Comparison of ENCODE assay signal across 10 mouse cellular contexts in genomic region chr10:81493601-81494220, GRCm38 (mm10). TPM values are rescaled to one million over a fixed set of nuclear protein-coding genes. Genes with fewer than 3 reads are reported as not detected.
A peak's percentile ranks its signal among the peaks of the same experiment; 100 is the strongest.
DNase-seq lines count a peak whose midpoint lies in the region; ATAC-seq and TF ChIP-seq lines count a peak whose summit lies in the region.
"Had no signal": no experiment of that assay in that cellular context is flagged by ENCODE, and none has a peak within 500 bp of the region (broad histone marks: within the 10 kb centered on the region; RNA-seq: fewer than 3 reads in every experiment).

No protein-coding gene starts in this region.

- H3K9me3 ChIP-seq in midbrain, embryonic 15.5 days: no peaks in the 10 kb centered on the region
- H3K9me3 ChIP-seq: embryonic facial prominence, embryonic 15.5 days had no signal

- no peak overlapping the region for H3K4me3 ChIP-seq in liver, adult 2 months (ENCODE audit: insufficient read depth, low read depth, low read length)
- no peak overlapping the region for H3K4me3 ChIP-seq in midbrain, embryonic 15.5 days
- H3K4me3 ChIP-seq: embryonic facial prominence, embryonic 15.5 days had no signal

- H3K27ac ChIP-seq in liver, adult 2 months (replicated peaks; ENCODE audit: insufficient read depth, low read depth, low read length): no peak overlapping the region
- no peak overlapping the region for H3K27ac ChIP-seq in midbrain, embryonic 15.5 days
- H3K27ac ChIP-seq: embryonic facial prominence, embryonic 15.5 days had no signal

- DNase-seq in cerebellum, adult 9-10 months: peak; percentile 49
- no peak for DNase-seq in cerebellum, postnatal 36 days
- DNase-seq in liver, adult 2 months (ENCODE audit: extremely low read depth, low read depth, low spot score): no peak
- DNase-seq in liver: no peak
- no peak for DNase-seq in brain, embryonic 14.5 days (ENCODE audit: low read depth)
- peak; percentile 53 for DNase-seq in naive thymus-derived CD4-positive, alpha-beta T cell, adult 2 months (ENCODE audit: low read depth)
- no peak for DNase-seq in adrenal gland, postnatal 4 days (ENCODE audit: low spot score in 2 of 2)
- DNase-seq: adrenal gland, postnatal 36 days had no signal

- ATAC-seq in midbrain, embryonic 15.5 days (replicated peaks): no peak

- no peaks in the 10 kb centered on the region; the same call in 1 of the 2 replicates for H3K36me3 ChIP-seq in liver, adult 2 months (ENCODE audit: control insufficient read depth, insufficient read depth, low read length)
- H3K36me3 ChIP-seq in midbrain, embryonic 15.5 days (replicated peaks): peaks cover 20% of the 10 kb centered on the region; the same call in 1 of the 2 replicates

- no peak overlapping the region for H3K9ac ChIP-seq in liver, adult 2 months (ENCODE audit: low read depth, low read length)
- no peak overlapping the region for H3K9ac ChIP-seq in midbrain, embryonic 15.5 days
- H3K9ac ChIP-seq: embryonic facial prominence, embryonic 15.5 days had no signal

- no peak overlapping the region for H3K4me2 ChIP-seq in midbrain, embryonic 15.5 days

- 84% methylated on average over 8 of the region's 8 CpGs for WGBS in liver, adult 2 months
- WGBS in midbrain, embryonic 15.5 days: 88% methylated on average over 8 of the region's 8 CpGs

- no peaks in the 10 kb centered on the region for H3K27me3 ChIP-seq in liver, adult 2 months (ENCODE audit: control insufficient read depth, insufficient read depth, low read length)
- no peaks in the 10 kb centered on the region for H3K27me3 ChIP-seq in midbrain, embryonic 15.5 days (replicated peaks)
- H3K27me3 ChIP-seq: embryonic facial prominence, embryonic 15.5 days had no signal

- peaks cover 9% of the 10 kb centered on the region for H3K4me1 ChIP-seq in liver, adult 2 months (ENCODE audit: control insufficient read depth, insufficient read depth, low read length)
- H3K4me1 ChIP-seq in midbrain, embryonic 15.5 days: peaks cover 31% of the 10 kb centered on the region

- TF ChIP-seq POLR2A in liver, adult 2 months (IDR thresholded peaks at IDR 0.05; ENCODE audit: extremely low read depth, insufficient read depth, low read length): no peak
- TF ChIP-seq POLR2A in brain, embryonic 14.5 days (IDR thresholded peaks at IDR 0.05; ENCODE audit: borderline replicate concordance, extremely low read depth, insufficient read depth, insufficient read length, poor library complexity, severe bottlenecking): no peak

- peaks cover 17% of the 10 kb centered on the region; the same call in 1 of the 2 replicates for H3K79me2 ChIP-seq in liver, adult 2 months (ENCODE audit: control insufficient read depth, insufficient read depth, low read length)

- TF ChIP-seq CTCF in liver, adult 2 months (IDR thresholded peaks at IDR 0.05; ENCODE audit: low read depth, low read length): peak; percentile 15; the same call in 1 of the 2 replicates
- TF ChIP-seq CTCF in brain, embryonic 14.5 days (IDR thresholded peaks at IDR 0.05; ENCODE audit: borderline replicate concordance, extremely low read depth, insufficient read depth, insufficient read length): peak; percentile 19; the same call in 1 of the 2 replicates

RNA-seq across cellular contexts. Expression of gene Ncln, which starts 2.5 kb away (rescaled TPM):
- 31.6 and 48.6 TPM in 2 replicates for total RNA-seq in liver, adult 2 months (2014; rRNA removed)
- 138 and 159 TPM in 2 replicates for polyA plus RNA-seq in liver, adult 2 months (2012; rRNA removed)
- 152 and 206 TPM in 2 replicates for polyA plus RNA-seq in brain, embryonic 14.5 days (2012; rRNA removed)
- total RNA-seq in adrenal gland, postnatal 4 days (2021): 100 to 1,000 TPM; 107 to 117 TPM
- polyA plus RNA-seq in midbrain, embryonic 15.5 days (2015; fragmentation: Nextera tagmentation; extraction: Ambion mirVana): 69.7 and 73.8 TPM in 2 replicates

RNA-seq across cellular contexts. Expression of gene S1pr4, which starts 6.2 kb away (rescaled TPM):
- total RNA-seq in liver, adult 2 months (2014; rRNA removed): 0.28 and 0.40 TPM in 2 replicates
- 1.2 and 1.5 TPM in 2 replicates for polyA plus RNA-seq in liver, adult 2 months (2012; rRNA removed)
- 0.54 and 0.59 TPM in 2 replicates for polyA plus RNA-seq in brain, embryonic 14.5 days (2012; rRNA removed)
- total RNA-seq in adrenal gland, postnatal 4 days (2021): 1 to 10 TPM; 2.0 to 2.7 TPM
- polyA plus RNA-seq in midbrain, embryonic 15.5 days (2015; fragmentation: Nextera tagmentation; extraction: Ambion mirVana): 0.71 and 1.2 TPM in 2 replicates

RNA-seq across cellular contexts. Expression of gene Celf5, which starts 11.2 kb away (rescaled TPM):
- not detected in 2 replicates for total RNA-seq in liver, adult 2 months (2014; rRNA removed)
- not detected in 2 replicates for polyA plus RNA-seq in liver, adult 2 months (2012; rRNA removed)
- polyA plus RNA-seq in brain, embryonic 14.5 days (2012; rRNA removed): 396 and 427 TPM in 2 replicates
- total RNA-seq in adrenal gland, postnatal 4 days (2021): 1 to 10 TPM; 3.5 to 4.2 TPM
- polyA plus RNA-seq in midbrain, embryonic 15.5 days (2015; fragmentation: Nextera tagmentation; extraction: Ambion mirVana): 106 and 109 TPM in 2 replicates

RNA-seq across cellular contexts. Expression of gene Gna15, which starts 30.3 kb away (rescaled TPM):
- 0.94 and 1.1 TPM in 2 replicates for total RNA-seq in liver, adult 2 months (2014; rRNA removed)
- 0.31 and 0.64 TPM in 2 replicates for polyA plus RNA-seq in liver, adult 2 months (2012; rRNA removed)
- polyA plus RNA-seq in brain, embryonic 14.5 days (2012; rRNA removed): 0.95 and 1.1 TPM in 2 replicates
- 1 to 10 TPM in 1 of 2 experiments, under 1 TPM in 1; 0.67 to 1.2 TPM for total RNA-seq in adrenal gland, postnatal 4 days (2021)
- 0.96 and 1.1 TPM in 2 replicates for polyA plus RNA-seq in midbrain, embryonic 15.5 days (2015; fragmentation: Nextera tagmentation; extraction: Ambion mirVana)

RNA-seq across cellular contexts. Expression of gene Nfic, which starts 38.3 kb away (rescaled TPM):
- total RNA-seq in liver, adult 2 months (2014; rRNA removed): 7.4 and 16.4 TPM in 2 replicates
- polyA plus RNA-seq in liver, adult 2 months (2012; rRNA removed): 32.8 and 56.4 TPM in 2 replicates
- 9.2 and 16.7 TPM in 2 replicates for polyA plus RNA-seq in brain, embryonic 14.5 days (2012; rRNA removed)
- 100 to 1,000 TPM; 120 to 129 TPM for total RNA-seq in adrenal gland, postnatal 4 days (2021)
- polyA plus RNA-seq in midbrain, embryonic 15.5 days (2015; fragmentation: Nextera tagmentation; extraction: Ambion mirVana): 18.1 and 22.8 TPM in 2 replicates

Comparison
In these comparisons a context has a peak if more than half of its experiments do, and no peak if none do; other contexts are left out.
1. DNase-seq: peak in cerebellum, adult 9-10 months (single experiment) and naive thymus-derived CD4-positive, alpha-beta T cell, adult 2 months (single experiment); none in cerebellum, postnatal 36 days (0 of 2), liver, adult 2 months (single experiment), liver (single experiment), brain, embryonic 14.5 days (single experiment) and adrenal gland, postnatal 4 days (0 of 2).
2. RNA of gene Celf5, which starts 11.2 kb away (polyA plus RNA-seq): 396 to 427 TPM in brain, embryonic 14.5 days and 106 to 109 TPM in midbrain, embryonic 15.5 days; not detected in liver, adult 2 months; every median in the first group is over 100 times any median in the second.